Mouse (Mus musculus) WW6 (cell line): ENCODE data around the gene Chst11.
A peak's percentile ranks its signal among the peaks of the same experiment; 100 is the strongest.

ENCODE experiments used
- DNase-seq: peaks from one replicate; pipeline ENCODE4 v3.0.0-alpha.2; 2013; ENCODE audit warnings: low read depth, low spot score

Gene Chst11

GRCm38 (mm10) chr10:83032559-83032958 lies 47.3 kb downstream of the Chst11 start:
- DNase-seq = no peak

GRCm38 (mm10) chr10:83036340-83037045 lies 51.2 kb downstream of the Chst11 start:
- DNase-seq = no peak

GRCm38 (mm10) chr10:83038166-83038565 lies 52.9 kb downstream of the Chst11 start:
- DNase-seq = no peak

- no peak for DNase-seq
Observed at GRCm38 (mm10) chr10:83039414-83039813, 54.1 kb downstream of the Chst11 start.

- no peak for DNase-seq
Observed at GRCm38 (mm10) chr10:83041875-83042274, 56.6 kb downstream of the Chst11 start.

- no peak for DNase-seq
Observed at GRCm38 (mm10) chr10:83042613-83043477, 57.5 kb downstream of the Chst11 start.

GRCm38 (mm10) chr10:83043478-83044259 lies 58.4 kb downstream of the Chst11 start:
- no peak for DNase-seq

GRCm38 (mm10) chr10:83049174-83049780 lies 64.0 kb downstream of the Chst11 start:
- DNase-seq = no peak

GRCm38 (mm10) chr10:83053886-83054550 lies 68.7 kb downstream of the Chst11 start:
- no peak for DNase-seq

GRCm38 (mm10) chr10:83056291-83056690 lies 71.0 kb downstream of the Chst11 start:
- DNase-seq = no peak

GRCm38 (mm10) chr10:83056866-83057265 lies 71.6 kb downstream of the Chst11 start:
- no peak for DNase-seq

GRCm38 (mm10) chr10:83060066-83060782 lies 74.9 kb downstream of the Chst11 start:
- DNase-seq = no peak

GRCm38 (mm10) chr10:83062315-83062714 lies 77.0 kb downstream of the Chst11 start:
- DNase-seq = no peak

GRCm38 (mm10) chr10:83064796-83065195 lies 79.5 kb downstream of the Chst11 start:
- no peak for DNase-seq

GRCm38 (mm10) chr10:83066159-83066558 lies 80.9 kb downstream of the Chst11 start:
- no peak for DNase-seq

GRCm38 (mm10) chr10:83067305-83067704 lies 82.0 kb downstream of the Chst11 start:
- no peak for DNase-seq

GRCm38 (mm10) chr10:83068466-83068865 lies 83.2 kb downstream of the Chst11 start:
- no peak for DNase-seq

- DNase-seq = peak; percentile 16
Observed at GRCm38 (mm10) chr10:83069791-83070190, 84.5 kb downstream of the Chst11 start.

GRCm38 (mm10) chr10:83071785-83072580 lies 86.7 kb downstream of the Chst11 start:
- DNase-seq = no peak

GRCm38 (mm10) chr10:83073119-83073518 lies 87.8 kb downstream of the Chst11 start:
- DNase-seq = peak; percentile 9
